Mouse (Mus musculus): ENCODE results near the gene Fam53b.

The Fam53b gene

GRCm38 (mm10) chr7:132764896-132765491, 48.7 kb downstream of the Fam53b start:
- DNase-seq, result no peak

GRCm38 (mm10) chr7:132764314-132764713, 49.4 kb downstream of the Fam53b start:
- no peak for DNase-seq

GRCm38 (mm10) chr7:132763911-132764310, 49.8 kb downstream of the Fam53b start:
- no peak for DNase-seq

GRCm38 (mm10) chr7:132763351-132763750, 50.3 kb downstream of the Fam53b start:
- DNase-seq, result no peak

GRCm38 (mm10) chr7:132761409-132761808, 52.3 kb downstream of the Fam53b start:
- no peak for DNase-seq

GRCm38 (mm10) chr7:132760589-132761180, 53.0 kb downstream of the Fam53b start:
- DNase-seq, result no peak

- peak; percentile 74 for DNase-seq
Observed at GRCm38 (mm10) chr7:132759926-132760325, 53.8 kb downstream of the Fam53b start.

- no peak for DNase-seq
Observed at GRCm38 (mm10) chr7:132759405-132759891, 54.2 kb downstream of the Fam53b start.

- DNase-seq, result no peak
Observed at GRCm38 (mm10) chr7:132758875-132759274, 54.8 kb downstream of the Fam53b start.

GRCm38 (mm10) chr7:132756325-132756724, 57.4 kb downstream of the Fam53b start:
- no peak for DNase-seq

- DNase-seq, result no peak
Observed at GRCm38 (mm10) chr7:132754389-132754750, 59.3 kb downstream of the Fam53b start.

- DNase-seq, result no peak
Observed at GRCm38 (mm10) chr7:132753518-132754388, 59.9 kb downstream of the Fam53b start.

- no peak for DNase-seq
Observed at GRCm38 (mm10) chr7:132751716-132752115, 62.0 kb downstream of the Fam53b start.

GRCm38 (mm10) chr7:132749504-132749903, 64.2 kb downstream of the Fam53b start:
- no peak for DNase-seq

GRCm38 (mm10) chr7:132748076-132748769, 65.5 kb downstream of the Fam53b start:
- no peak for DNase-seq

GRCm38 (mm10) chr7:132747096-132747495, 66.6 kb downstream of the Fam53b start:
- peak; percentile 66 for DNase-seq

- DNase-seq, result no peak
Observed at GRCm38 (mm10) chr7:132742912-132743311, 70.8 kb downstream of the Fam53b start.

- DNase-seq, result no peak
Observed at GRCm38 (mm10) chr7:132739829-132740228, 73.9 kb downstream of the Fam53b start.

- DNase-seq, result no peak
Observed at GRCm38 (mm10) chr7:132738844-132739243, 74.8 kb downstream of the Fam53b start.

GRCm38 (mm10) chr7:132736099-132736862, 77.4 kb downstream of the Fam53b start:
- DNase-seq, result no peak

GRCm38 (mm10) chr7:132735145-132735544, 78.5 kb downstream of the Fam53b start:
- DNase-seq, result no peak

- no peak for DNase-seq
Observed at GRCm38 (mm10) chr7:132734222-132734621, 79.5 kb downstream of the Fam53b start.
